In genomic region chr12:112457839-112458238, GRCm38 (mm10) we compare ENCODE assay signal across 9 mouse cellular contexts. TPM values are rescaled to one million over a fixed set of nuclear protein-coding genes. Genes with fewer than 3 reads are reported as not detected.
DNase-seq lines count a peak whose midpoint lies in the region; ATAC-seq and TF ChIP-seq lines count a peak whose summit lies in the region.
"Had no signal": no experiment of that assay in that cellular context is flagged by ENCODE, and none has a peak within 500 bp of the region (broad histone marks: within the 10 kb centered on the region; RNA-seq: fewer than 3 reads in every experiment).

No protein-coding gene starts in this region.

- peak; percentile 56 for DNase-seq in adrenal gland, adult 2 months
- DNase-seq in adrenal gland, adult 18-20 months (ENCODE audit: low spot score in 2 of 2) = no peak
- peak; percentile 17 for DNase-seq in Patski (ENCODE audit: low read depth, low spot score)
- no peak for DNase-seq in hindbrain, embryonic 11.5 days (ENCODE audit: low spot score)
- DNase-seq in left cerebral cortex, postnatal 36 days (ENCODE audit: low spot score in 2 of 2) = peak; percentile 59 to 66
- DNase-seq in gastrocnemius, postnatal 4 days (ENCODE audit: low spot score in 2 of 2) = no peak
- no peak for DNase-seq in heart, adult 11 months

- no peak for TF ChIP-seq CTCF in Patski (IDR thresholded peaks at IDR 0.05)

- POLR2A ChIA-PET in Patski (lab: Charles Lee) = no interaction called here

- in situ Hi-C loops in Patski (cut with MboI; ENCODE audit: low pct_unique_long_range_greater_than_20kb) = no loop called here

- H3K4me3 ChIP-seq in hindbrain, embryonic 11.5 days (ENCODE audit: low read depth, low read length) = no peak overlapping the region
- no peak overlapping the region for H3K4me3 ChIP-seq in intestine, embryonic 16.5 days (ENCODE audit: low read length)

- H3K27me3 ChIP-seq in Patski = peaks cover 3% of the 10 kb centered on the region
- no peaks in the 10 kb centered on the region for H3K27me3 ChIP-seq in hindbrain, embryonic 11.5 days (ENCODE audit: control insufficient read depth, insufficient read depth, low read length)
- no peaks in the 10 kb centered on the region for H3K27me3 ChIP-seq in intestine, embryonic 16.5 days (replicated peaks; ENCODE audit: control insufficient read depth, insufficient read depth, low read length)

- no peak overlapping the region for H3K4me2 ChIP-seq in hindbrain, embryonic 11.5 days (replicated peaks; ENCODE audit: low read depth, low read length)
- no peak overlapping the region for H3K4me2 ChIP-seq in intestine, embryonic 16.5 days (ENCODE audit: low read depth, low read length)

- no peaks in the 10 kb centered on the region for H3K9me3 ChIP-seq in hindbrain, embryonic 11.5 days (ENCODE audit: control insufficient read depth, low read length)
- no peaks in the 10 kb centered on the region for H3K9me3 ChIP-seq in intestine, embryonic 16.5 days (ENCODE audit: control insufficient read depth, low read length)

- H3K4me1 ChIP-seq in hindbrain, embryonic 11.5 days (replicated peaks; ENCODE audit: control insufficient read depth, insufficient read depth, low read length) = peaks cover 2% of the 10 kb centered on the region; the same call in 1 of the 2 replicates
- H3K4me1 ChIP-seq in intestine, embryonic 16.5 days (ENCODE audit: control insufficient read depth, insufficient read depth, low read length) = peaks cover 3% of the 10 kb centered on the region; the same call in 1 of the 2 replicates

- H3K9ac ChIP-seq in hindbrain, embryonic 11.5 days (ENCODE audit: low read depth, low read length) = no peak overlapping the region
- H3K9ac ChIP-seq in intestine, embryonic 16.5 days (ENCODE audit: low read depth, low read length) = no peak overlapping the region

- peak; percentile 60 for ATAC-seq in Patski
- ATAC-seq in hindbrain, embryonic 11.5 days (ENCODE audit: low FRiP score) = peak; percentile 72; the same call in 1 of the 2 replicates
- ATAC-seq in intestine, embryonic 16.5 days = no peak

- WGBS in hindbrain, embryonic 11.5 days = 34% methylated on average over 4 of the region's 4 CpGs
- WGBS in intestine, embryonic 16.5 days = 52% methylated on average over 4 of the region's 4 CpGs

- intact Hi-C loops in left cerebral cortex, postnatal 36 days (cut with DNase I) = no loop called here

- no peaks in the 10 kb centered on the region for H3K36me3 ChIP-seq in hindbrain, embryonic 11.5 days (ENCODE audit: control insufficient read depth, insufficient read depth, low read length)
- no peaks in the 10 kb centered on the region for H3K36me3 ChIP-seq in intestine, embryonic 16.5 days (ENCODE audit: control insufficient read depth, insufficient read depth, low read length)

- no peak overlapping the region for H3K27ac ChIP-seq in hindbrain, embryonic 11.5 days (ENCODE audit: low read depth, low read length)
- H3K27ac ChIP-seq in intestine, embryonic 16.5 days (ENCODE audit: low read length) = no peak overlapping the region

- CTCF ChIA-PET in Patski (lab: Charles Lee) = interaction anchor here (0.9 kb wide), 1 partner anchor 16 kb away, joined by 3 read pairs; no protein-coding TSS in a partner anchor

RNA-seq across cellular contexts. Expression of gene A530016L24Rik, which starts 31.4 kb away (rescaled TPM):
- 10 to 100 TPM; 40.0 to 45.4 TPM for total RNA-seq in adrenal gland, adult 2 months (2021)
- polyA plus RNA-seq in adrenal gland, adult 2 months (2012; rRNA removed) = 61.5 and 92.3 TPM in 2 replicates
- total RNA-seq in adrenal gland, adult 18-20 months (2021) = 100 to 1,000 TPM in 1 of 2 experiments, 10 to 100 TPM in 1; 25.0 to 131 TPM
- polyA plus RNA-seq in Patski (2021) = 18.2 TPM
- polyA plus RNA-seq in hindbrain, embryonic 11.5 days (2014; fragmentation: Nextera tagmentation; extraction: Ambion mirVana) = not detected in 2 replicates
- total RNA-seq in left cerebral cortex, postnatal 36 days (2021) = under 1 TPM in 1 of 2 experiments, not detected in 1; 0.22 TPM
- 1 to 10 TPM; 4.6 to 8.3 TPM for total RNA-seq in gastrocnemius, postnatal 4 days (2021)
- 0.10 and 0.18 TPM in 2 replicates for polyA plus RNA-seq in intestine, embryonic 16.5 days (2015; fragmentation: Nextera tagmentation; extraction: Ambion mirVana)
- total RNA-seq: neutrophil, adult 5-6 weeks had no signal

RNA-seq across cellular contexts. Expression of gene Tmem179, which starts 58.7 kb away (rescaled TPM):
- 10 to 100 TPM in 1 of 2 experiments, 1 to 10 TPM in 1; 2.7 to 10.5 TPM for total RNA-seq in adrenal gland, adult 2 months (2021)
- polyA plus RNA-seq in adrenal gland, adult 2 months (2012; rRNA removed) = 6.1 and 8.8 TPM in 2 replicates
- 1 to 10 TPM; 6.5 to 8.5 TPM for total RNA-seq in adrenal gland, adult 18-20 months (2021)
- 1.1 TPM for polyA plus RNA-seq in Patski (2021)
- polyA plus RNA-seq in hindbrain, embryonic 11.5 days (2014; fragmentation: Nextera tagmentation; extraction: Ambion mirVana) = 6.0 and 7.0 TPM in 2 replicates
- 100 to 1,000 TPM; 120 to 140 TPM for total RNA-seq in left cerebral cortex, postnatal 36 days (2021)
- total RNA-seq in gastrocnemius, postnatal 4 days (2021) = under 1 TPM; 0.15 to 0.26 TPM
- 2.5 and 2.8 TPM in 2 replicates for polyA plus RNA-seq in intestine, embryonic 16.5 days (2015; fragmentation: Nextera tagmentation; extraction: Ambion mirVana)
- total RNA-seq: neutrophil, adult 5-6 weeks had no signal

Comparison
In these comparisons a context has a peak if more than half of its experiments do, and no peak if none do; other contexts are left out.
1. DNase-seq: peak in adrenal gland, adult 2 months (single experiment), Patski (single experiment) and left cerebral cortex, postnatal 36 days (2 of 2); none in adrenal gland, adult 18-20 months (0 of 2), hindbrain, embryonic 11.5 days (single experiment), gastrocnemius, postnatal 4 days (0 of 2) and heart, adult 11 months (single experiment).
2. RNA of gene A530016L24Rik, which starts 31.4 kb away (total RNA-seq): 25.0 to 131 TPM in adrenal gland, adult 18-20 months, 40.0 to 45.4 TPM in adrenal gland, adult 2 months and 4.6 to 8.3 TPM in gastrocnemius, postnatal 4 days; 0.22 TPM in left cerebral cortex, postnatal 36 days; every median in the first group is over 4 times any median in the second.
3. RNA of gene Tmem179, which starts 58.7 kb away (total RNA-seq): 120 to 140 TPM in left cerebral cortex, postnatal 36 days; 2.7 to 10.5 TPM in adrenal gland, adult 2 months, 6.5 to 8.5 TPM in adrenal gland, adult 18-20 months and 0.15 to 0.26 TPM in gastrocnemius, postnatal 4 days; every median in the first group is over 10 times any median in the second.